Mouse (Mus musculus) ES-E14 (cell line): ENCODE measurements at regions not wholly inside any gene's neighbourhood (a gene's known extent, or its start where the extent isn't known, plus 50 kb on each side); places are given as distances from the start of the nearest gene placed in this dataset.
"Not testable (repeated sequence)": the region's sequence is repeated elsewhere in the genome, so short reads cannot be mapped to it uniquely, and the experiment has no call there.

Experiments used
- DNase-seq: peaks from one replicate; pipeline ENCODE4 v3.0.0-alpha.2; 2013; ENCODE audit warnings: low read depth, low spot score
- H3K27ac ChIP-seq: 2 replicates; pipeline ENCODE4 v1.5.1; 2012; ENCODE audit warnings: low read depth, mild to moderate bottlenecking, low read length, moderate library complexity, mixed read lengths; ENCODE audit not compliant: poor library complexity, insufficient read depth, severe bottlenecking
- H3K36me3 ChIP-seq: 2 replicates; pipeline ENCODE4 v1.6.1; 2012; ENCODE audit warnings: mild to moderate bottlenecking, low read length, moderate library complexity, mixed read lengths; ENCODE audit not compliant: control insufficient read depth, poor library complexity, insufficient read depth, severe bottlenecking
- H3K4me1 ChIP-seq, 2 experiments: fragments of 150-350 bp in 1 of 2; sonication (generic) in 1 of 2; 2 replicates each; pipeline ENCODE4 v1.6.1; 2012; ENCODE audit warnings: low read length in 2 of 2, mild to moderate bottlenecking in 1 of 2, mixed read lengths in 1 of 2; ENCODE audit not compliant: control insufficient read depth in 2 of 2, insufficient read depth in 2 of 2, poor library complexity in 1 of 2
- H3K4me3 ChIP-seq, 2 experiments: fragments of 150-350 bp in 1 of 2; sonication (generic) in 1 of 2; 2 replicates each; pipeline ENCODE4 v1.5.1; 2012; ENCODE audit warnings: low read length in 2 of 2, low read depth in 1 of 2, mild to moderate bottlenecking in 1 of 2, mixed read lengths in 1 of 2; ENCODE audit not compliant: insufficient read depth in 1 of 2, poor library complexity in 1 of 2, severe bottlenecking in 1 of 2
- H3K9ac ChIP-seq: 2 replicates; pipeline ENCODE4 v1.6.1; 2012; ENCODE audit warnings: low read depth, mild to moderate bottlenecking, low read length, mixed read lengths; ENCODE audit not compliant: poor library complexity, insufficient read depth, severe bottlenecking
- H3K9me3 ChIP-seq: fragments of 150-350 bp; sonication (generic); 2 replicates; pipeline ENCODE4 v1.6.1; 2012; ENCODE audit warnings: low read depth, mild to moderate bottlenecking, low read length; ENCODE audit not compliant: control insufficient read depth, insufficient read depth
- CHD2 ChIP-seq: IDR thresholded peaks from 2 replicates; pipeline ENCODE4 v1.6.1; 2014; ENCODE audit warnings: mild to moderate bottlenecking, low read depth, low read length, inconsistent platforms
- HCFC1 ChIP-seq: IDR thresholded peaks from 2 replicates; pipeline ENCODE4 v1.6.1; 2012; ENCODE audit warnings: low read length, inconsistent platforms, borderline replicate concordance; ENCODE audit not compliant: insufficient read depth
- MAFK ChIP-seq: IDR thresholded peaks from 2 replicates; pipeline ENCODE4 v1.6.1; 2014; ENCODE audit warnings: mild to moderate bottlenecking, low read depth, low read length, inconsistent platforms; ENCODE audit not compliant: insufficient read depth
- ZC3H11A ChIP-seq: IDR thresholded peaks from 2 replicates; pipeline ENCODE4 v1.6.1; 2012; ENCODE audit warnings: low read depth, mild to moderate bottlenecking, inconsistent platforms, low read length, borderline replicate concordance
- ZNF384 ChIP-seq: IDR thresholded peaks from 2 replicates; pipeline ENCODE4 v1.6.1; 2012; ENCODE audit warnings: low read depth, low read length, inconsistent platforms
- in situ Hi-C, 2 experiments: fragments of 600-800 bp; cut with MboI; formaldehyde crosslinking; loops; one replicate each; pipeline ENCODE4 v1.15.1; 2025; ENCODE audit warnings: low sequenced_read_pairs in 2 of 2, inconsistent platforms in 1 of 2; ENCODE audit not compliant: unreplicated experiment in 2 of 2

DNA sequence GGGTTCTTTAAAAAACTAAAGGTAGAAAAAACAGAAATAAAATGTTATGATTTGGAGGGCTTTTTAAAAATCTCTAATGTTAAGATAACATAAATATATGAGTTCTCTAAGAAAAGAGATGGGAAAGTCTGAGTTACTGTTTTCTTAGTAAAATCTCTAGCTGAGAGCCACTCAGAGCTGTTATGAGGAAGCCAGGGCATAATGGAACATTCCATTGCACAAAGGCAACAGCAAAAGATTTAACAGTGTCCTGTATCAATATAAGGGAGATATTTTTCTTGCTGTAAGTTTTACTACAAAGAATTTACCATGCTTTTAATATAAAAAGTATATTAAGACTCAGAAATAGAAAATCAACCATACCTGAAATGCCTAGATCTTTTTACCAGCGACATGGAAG, 82.9 kb upstream of the Rfc3 start:
- in situ Hi-C loops: no loop called here
- TF ChIP-seq ZNF384 (no peak), CHD2 (no peak), ZC3H11A (no peak), MAFK (no peak), HCFC1 (no peak)
- Histone ChIP-seq H3K9me3 (no peaks in the 10 kb centered on the region), H3K9ac (no peak overlapping the region), H3K4me1 (no peaks in the 10 kb centered on the region), H3K27ac (no peak overlapping the region), H3K4me3 (no peak overlapping the region), H3K36me3 (no peaks in the 10 kb centered on the region)
- no peak for DNase-seq

DNA sequence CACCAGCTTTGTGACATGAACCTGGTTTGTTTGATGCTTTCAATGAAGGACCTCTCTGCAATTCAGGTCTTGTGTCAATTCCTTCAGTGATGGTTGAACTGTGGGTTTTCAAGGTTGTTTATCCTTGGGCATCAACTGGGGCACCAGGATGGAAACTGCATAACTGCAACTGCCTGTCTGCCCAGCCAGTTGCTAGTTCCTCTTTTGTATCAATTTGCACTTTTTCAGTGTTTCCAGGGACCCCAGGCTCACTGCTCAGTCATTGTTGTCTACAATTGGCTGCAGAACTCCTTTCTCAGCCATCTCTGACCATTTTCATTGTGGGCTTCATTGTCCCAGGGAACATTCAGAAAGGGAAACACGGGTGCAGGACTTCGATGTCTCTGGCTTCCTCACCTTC, 74.6 kb upstream of the Rfc3 start:
- H3K4me1 ChIP-seq: no peaks in the 10 kb centered on the region
- in situ Hi-C loops: no loop called here
- no peak overlapping the region for H3K9ac ChIP-seq
- no peaks in the 10 kb centered on the region for H3K36me3 ChIP-seq
- no peaks in the 10 kb centered on the region; the same call in 1 of the 2 replicates for H3K9me3 ChIP-seq
- DNase-seq: no peak
- no peak overlapping the region for H3K4me3 ChIP-seq
- H3K27ac ChIP-seq: no peak overlapping the region
- TF ChIP-seq CHD2 (no peak), MAFK (no peak), HCFC1 (no peak), ZC3H11A (no peak), ZNF384 (no peak)

DNA sequence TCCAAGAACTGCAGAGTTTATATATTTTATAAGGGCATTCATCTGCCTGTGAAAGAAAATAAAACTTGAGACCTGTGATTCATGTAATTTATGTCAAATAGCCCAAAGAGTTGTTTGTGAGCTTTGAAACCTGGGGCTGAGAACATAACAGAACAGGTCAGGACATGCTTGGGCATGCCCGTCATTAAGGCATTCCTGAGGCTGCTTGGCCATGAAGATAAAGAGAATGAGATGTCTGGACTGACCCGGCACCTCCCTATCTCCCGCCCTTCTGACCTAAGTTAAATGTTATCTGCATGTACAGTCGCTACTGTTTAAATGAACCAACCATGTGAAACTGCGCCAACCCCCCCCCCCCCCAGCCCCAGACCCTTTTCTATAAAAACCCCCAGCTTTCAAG, 73.4 kb upstream of the Rfc3 start:
- H3K36me3 ChIP-seq, H3K9ac ChIP-seq, H3K4me1 ChIP-seq, DNase-seq, H3K4me3 ChIP-seq, H3K9me3 ChIP-seq, in situ Hi-C loops: not testable (repeated sequence)
- 0 out of 2 replicates have a peak overlapping the region, but pooled peaks have one; percentile 2 for H3K27ac ChIP-seq

DNA sequence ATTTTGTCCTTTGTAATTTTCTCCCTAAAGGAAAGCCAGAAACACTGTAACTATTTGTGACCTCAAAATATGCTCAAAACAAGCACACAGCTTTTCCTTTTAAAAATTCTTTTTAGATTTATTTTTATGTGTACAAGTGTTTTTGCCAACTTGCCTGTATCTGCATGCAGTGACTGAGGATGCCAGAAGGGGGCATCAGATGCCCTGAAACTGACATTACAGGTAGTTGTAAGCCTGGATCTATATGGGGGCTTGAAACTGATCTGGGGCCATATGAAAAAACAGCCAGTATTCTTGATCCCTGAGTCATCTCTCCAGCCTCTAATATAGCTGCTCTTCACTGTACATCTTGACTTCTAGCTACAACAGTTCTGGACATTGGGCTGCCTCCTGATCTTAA, 71.4 kb upstream of the Rfc3 start:
- Histone ChIP-seq H3K4me3 (no peak overlapping the region), H3K4me1 (no peaks in the 10 kb centered on the region), H3K36me3 (no peaks in the 10 kb centered on the region), H3K27ac (no peak overlapping the region), H3K9me3 (no peaks in the 10 kb centered on the region; the same call in 1 of the 2 replicates), H3K9ac (no peak overlapping the region)
- in situ Hi-C loops: no loop called here
- DNase-seq: no peak
- TF ChIP-seq ZNF384: no peak
- no peak for TF ChIP-seq HCFC1
- no peak for TF ChIP-seq ZC3H11A
- no peak for TF ChIP-seq MAFK
- TF ChIP-seq CHD2: no peak

DNA sequence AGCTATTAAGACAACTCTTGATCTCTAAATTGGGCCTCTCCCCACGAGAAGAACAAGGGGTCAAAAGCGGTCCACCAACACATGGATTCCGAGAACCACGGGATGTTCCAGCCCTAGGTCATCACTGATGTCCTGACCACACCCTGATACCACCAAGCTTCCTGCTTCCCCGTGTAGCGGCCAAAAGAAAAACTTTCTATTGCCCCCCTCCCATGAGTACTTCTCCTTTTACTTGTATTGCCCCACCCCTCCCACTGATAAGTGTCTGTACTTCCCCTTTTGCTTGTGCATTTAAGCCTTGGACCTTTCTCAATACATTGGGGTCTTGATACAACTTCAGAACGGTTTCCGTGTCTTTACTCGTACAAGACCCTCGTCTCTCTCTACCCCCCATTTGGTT, 68.7 kb upstream of the Rfc3 start:
- DNase-seq, H3K9ac ChIP-seq, in situ Hi-C loops, H3K4me1 ChIP-seq, H3K9me3 ChIP-seq, H3K27ac ChIP-seq, H3K4me3 ChIP-seq, H3K36me3 ChIP-seq: not testable (repeated sequence)
